Mouse (Mus musculus) forebrain, embryonic 16.5 days (tissue): ENCODE data around the gene Gm10057. TPM values are rescaled to one million over a fixed set of nuclear protein-coding genes. Genes with fewer than 3 reads are reported as not detected.
"Not testable (repeated sequence)": the region's sequence is repeated elsewhere in the genome, so short reads cannot be mapped to it uniquely, and the experiment has no call there.

Source experiments
- ATAC-seq: fragments of 200-750 bp; cut with Nextera tagmentation; 2 replicates; pipeline ENCODE4 v1.8.0; 2017; ENCODE audit warnings: mild to moderate bottlenecking, moderate library complexity
- H3K27ac ChIP-seq: fragments of 300-500 bp; sonication (generic); 2 replicates; pipeline ENCODE4 v1.5.1; 2014; ENCODE audit warnings: low read length, control low read depth
- H3K27me3 ChIP-seq: fragments of 300-500 bp; sonication (generic); replicated peaks from 2 replicates; pipeline ENCODE4 v1.6.1; 2014; ENCODE audit warnings: low read length; ENCODE audit not compliant: control insufficient read depth, insufficient read depth
- H3K36me3 ChIP-seq: fragments of 300-500 bp; sonication (generic); 2 replicates; pipeline ENCODE4 v1.6.1; 2014; ENCODE audit not compliant: control insufficient read depth, insufficient read depth
- H3K4me1 ChIP-seq: fragments of 300-500 bp; sonication (generic); replicated peaks from 2 replicates; pipeline ENCODE4 v1.6.1; 2014; ENCODE audit warnings: low read length; ENCODE audit not compliant: control insufficient read depth, insufficient read depth
- H3K4me2 ChIP-seq: fragments of 300-500 bp; sonication (generic); 2 replicates; pipeline ENCODE4 v1.6.1; 2014; ENCODE audit warnings: mild to moderate bottlenecking, low read length, control low read depth
- H3K4me3 ChIP-seq: fragments of 300-500 bp; sonication (generic); replicated peaks from 2 replicates; pipeline ENCODE4 v1.5.1; 2014; ENCODE audit warnings: mild to moderate bottlenecking, low read length, control low read depth
- H3K9ac ChIP-seq: fragments of 300-500 bp; sonication (generic); replicated peaks from 2 replicates; pipeline ENCODE4 v1.6.1; 2014; ENCODE audit warnings: low read depth, low read length, control low read depth
- H3K9me3 ChIP-seq: fragments of 300-500 bp; sonication (generic); 2 replicates; pipeline ENCODE4 v1.6.1; 2016; ENCODE audit warnings: low read length; ENCODE audit not compliant: control insufficient read depth
- polyA plus RNA-seq: library from polyadenylated mRNA; unstranded; fragments of >200 nt; fragmentation: Nextera tagmentation; extraction: Ambion mirVana; gene quantifications from 2 replicates; pipeline ENCODE4 v1.2.1, GENCODE M21; 2015

Gm10057 gene
- not detected in 2 replicates for polyA plus RNA-seq

DNA sequence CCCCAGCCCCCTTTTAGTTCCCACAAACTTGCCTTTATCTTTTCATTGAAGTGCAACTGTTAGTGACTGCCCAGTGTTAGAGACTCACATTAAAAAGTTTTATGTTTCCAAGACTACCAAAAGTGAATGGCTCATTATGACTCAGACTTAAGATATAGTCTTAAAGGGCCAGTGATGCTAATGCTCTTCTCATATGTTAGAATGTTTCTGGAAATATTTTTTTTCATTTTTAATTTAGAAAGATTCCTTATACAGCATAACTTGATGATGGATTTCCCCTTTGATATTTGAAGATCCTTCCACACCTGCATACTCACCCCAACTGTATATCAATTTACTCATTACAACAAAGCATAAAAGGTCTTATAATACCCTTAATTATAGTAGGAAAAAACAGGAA, at the start of gene Gm10057:
TSS of gene Gm10057 (minus strand) at position 101 of the 400 bp plus-strand sequence.
- H3K27ac ChIP-seq, H3K4me3 ChIP-seq, H3K9me3 ChIP-seq, H3K27me3 ChIP-seq, H3K4me2 ChIP-seq, ATAC-seq, H3K9ac ChIP-seq, H3K4me1 ChIP-seq, H3K36me3 ChIP-seq: not testable (repeated sequence)

DNA sequence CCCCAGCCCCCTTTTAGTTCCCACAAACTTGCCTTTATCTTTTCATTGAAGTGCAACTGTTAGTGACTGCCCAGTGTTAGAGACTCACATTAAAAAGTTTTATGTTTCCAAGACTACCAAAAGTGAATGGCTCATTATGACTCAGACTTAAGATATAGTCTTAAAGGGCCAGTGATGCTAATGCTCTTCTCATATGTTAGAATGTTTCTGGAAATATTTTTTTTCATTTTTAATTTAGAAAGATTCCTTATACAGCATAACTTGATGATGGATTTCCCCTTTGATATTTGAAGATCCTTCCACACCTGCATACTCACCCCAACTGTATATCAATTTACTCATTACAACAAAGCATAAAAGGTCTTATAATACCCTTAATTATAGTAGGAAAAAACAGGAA, 21.1 kb downstream of the Gm10057 start, which contains the start of gene 4921511M17Rik:
TSS of gene 4921511M17Rik (minus strand) at position 101 of the 400 bp plus-strand sequence.
- ATAC-seq, H3K4me1 ChIP-seq, H3K4me3 ChIP-seq, H3K9ac ChIP-seq, H3K9me3 ChIP-seq, H3K27me3 ChIP-seq, H3K27ac ChIP-seq, H3K36me3 ChIP-seq, H3K4me2 ChIP-seq: not testable (repeated sequence)

DNA sequence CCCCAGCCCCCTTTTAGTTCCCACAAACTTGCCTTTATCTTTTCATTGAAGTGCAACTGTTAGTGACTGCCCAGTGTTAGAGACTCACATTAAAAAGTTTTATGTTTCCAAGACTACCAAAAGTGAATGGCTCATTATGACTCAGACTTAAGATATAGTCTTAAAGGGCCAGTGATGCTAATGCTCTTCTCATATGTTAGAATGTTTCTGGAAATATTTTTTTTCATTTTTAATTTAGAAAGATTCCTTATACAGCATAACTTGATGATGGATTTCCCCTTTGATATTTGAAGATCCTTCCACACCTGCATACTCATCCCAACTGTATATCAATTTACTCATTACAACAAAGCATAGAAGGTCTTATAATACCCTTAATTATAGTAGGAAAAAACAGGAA, 42.3 kb downstream of the Gm10057 start, which contains the start of gene Samt1:
TSS of gene Samt1 (minus strand) at position 101 of the 400 bp plus-strand sequence.
- H3K9me3 ChIP-seq, H3K27ac ChIP-seq, H3K27me3 ChIP-seq, H3K4me2 ChIP-seq, H3K4me1 ChIP-seq, H3K9ac ChIP-seq, ATAC-seq, H3K4me3 ChIP-seq, H3K36me3 ChIP-seq: not testable (repeated sequence)

Other genes starting within 250 kb of the Gm10057 start
- gene Spin2c, start 222.8 kb downstream of the Gm10057 start, polyA plus RNA-seq: 23.0 and 24.9 TPM in 2 replicates
- not detected in 2 replicates for gene Samt1, start 42.4 kb downstream of the Gm10057 start, polyA plus RNA-seq
- not detected in 2 replicates for gene 4921511M17Rik, start 21.2 kb downstream of the Gm10057 start, polyA plus RNA-seq
- gene Gm15140, start 65.6 kb upstream of the Gm10057 start, polyA plus RNA-seq: not detected in 2 replicates